Mouse (Mus musculus): ENCODE measurements around the gene Gm2897. TPM values are rescaled to one million over a fixed set of nuclear protein-coding genes. Genes with fewer than 3 reads are reported as not detected.
A peak's percentile ranks its signal among the peaks of the same experiment; 100 is the strongest.
"Not testable (repeated sequence)": the region's sequence is repeated elsewhere in the genome, so short reads cannot be mapped to it uniquely, and the experiment has no call there.

Gene Gm2897
- polyA plus RNA-seq (2014; fragmentation: Nextera tagmentation; extraction: Ambion mirVana), result 0.79 and 1.1 TPM in 2 replicates

- ATAC-seq (replicated peaks; ENCODE audit: low FRiP score); H3K27ac ChIP-seq (ENCODE audit: low read depth, low read length); H3K9me3 ChIP-seq (ENCODE audit: control insufficient read depth, low read length); H3K4me1 ChIP-seq (replicated peaks; ENCODE audit: control insufficient read depth, insufficient read depth, low read length); H3K36me3 ChIP-seq (ENCODE audit: control insufficient read depth, insufficient read depth, low read length); H3K9ac ChIP-seq (ENCODE audit: low read depth, low read length); H3K27me3 ChIP-seq (replicated peaks; ENCODE audit: control insufficient read depth, insufficient read depth, low read length): not testable (repeated sequence)
- Histone ChIP-seq H3K4me2 (peak within 1 kb of the TSS; percentile 57), H3K4me3 (ENCODE audit: low read depth, low read length) (peak within 1 kb of the TSS; percentile 36)
- DNase-seq (ENCODE audit: low spot score), result peak; percentile 32
- 4% methylated on average over 21 of the region's 40 CpGs for WGBS
Measured at GRCm38 (mm10) chr14:3048727-3049512, at the start of gene Gm2897. TSS of gene Gm2897 (plus strand) at chr14:3049285.

- not testable (repeated sequence) for H3K4me2 ChIP-seq; H3K4me3 ChIP-seq (ENCODE audit: low read depth, low read length); DNase-seq (ENCODE audit: low spot score); H3K9ac ChIP-seq (ENCODE audit: low read depth, low read length); H3K9me3 ChIP-seq (ENCODE audit: control insufficient read depth, low read length); H3K4me1 ChIP-seq (replicated peaks; ENCODE audit: control insufficient read depth, insufficient read depth, low read length); H3K36me3 ChIP-seq (ENCODE audit: control insufficient read depth, insufficient read depth, low read length); H3K27me3 ChIP-seq (replicated peaks; ENCODE audit: control insufficient read depth, insufficient read depth, low read length); ATAC-seq (replicated peaks; ENCODE audit: low FRiP score); H3K27ac ChIP-seq (ENCODE audit: low read depth, low read length)
- 62% methylated on average over 2 of the region's 3 CpGs for WGBS
Measured at GRCm38 (mm10) chr14:3029702-3030101, 19.4 kb upstream of the Gm2897 start, which contains the start of gene Gm2888. TSS of gene Gm2888 (plus strand) at chr14:3030002.

- not testable (repeated sequence) for H3K4me1 ChIP-seq (replicated peaks; ENCODE audit: control insufficient read depth, insufficient read depth, low read length); H3K9ac ChIP-seq (ENCODE audit: low read depth, low read length); H3K9me3 ChIP-seq (ENCODE audit: control insufficient read depth, low read length); H3K36me3 ChIP-seq (ENCODE audit: control insufficient read depth, insufficient read depth, low read length); H3K27me3 ChIP-seq (replicated peaks; ENCODE audit: control insufficient read depth, insufficient read depth, low read length); H3K27ac ChIP-seq (ENCODE audit: low read depth, low read length); ATAC-seq (replicated peaks; ENCODE audit: low FRiP score)
- Histone ChIP-seq H3K4me3 (ENCODE audit: low read depth, low read length) (peak overlapping the region; percentile 36; the same call in 1 of the 2 replicates), H3K4me2 (peak overlapping the region; percentile 57)
- peak; percentile 30 for DNase-seq (ENCODE audit: low spot score)
- WGBS, result 2% methylated on average over 10 of the region's 20 CpGs
Measured at GRCm38 (mm10) chr14:3049513-3049800, 372 bp downstream of the Gm2897 start.

- H3K4me3 ChIP-seq (ENCODE audit: low read depth, low read length); H3K27ac ChIP-seq (ENCODE audit: low read depth, low read length); H3K9ac ChIP-seq (ENCODE audit: low read depth, low read length); H3K9me3 ChIP-seq (ENCODE audit: control insufficient read depth, low read length); H3K4me1 ChIP-seq (replicated peaks; ENCODE audit: control insufficient read depth, insufficient read depth, low read length); DNase-seq (ENCODE audit: low spot score); H3K36me3 ChIP-seq (ENCODE audit: control insufficient read depth, insufficient read depth, low read length); H3K27me3 ChIP-seq (replicated peaks; ENCODE audit: control insufficient read depth, insufficient read depth, low read length); H3K4me2 ChIP-seq; ATAC-seq (replicated peaks; ENCODE audit: low FRiP score): not testable (repeated sequence)
- 3% methylated on average over 5 of the region's 8 CpGs for WGBS
Measured at GRCm38 (mm10) chr14:3050087-3050486, 1.0 kb downstream of the Gm2897 start.

GRCm38 (mm10) chr14:3116051-3116450 is 67.0 kb downstream of the Gm2897 start:
- not testable (repeated sequence) for ATAC-seq (replicated peaks; ENCODE audit: low FRiP score); H3K36me3 ChIP-seq (ENCODE audit: control insufficient read depth, insufficient read depth, low read length); H3K9ac ChIP-seq (ENCODE audit: low read depth, low read length); DNase-seq (ENCODE audit: low spot score); H3K4me1 ChIP-seq (replicated peaks; ENCODE audit: control insufficient read depth, insufficient read depth, low read length); H3K27ac ChIP-seq (ENCODE audit: low read depth, low read length); H3K27me3 ChIP-seq (replicated peaks; ENCODE audit: control insufficient read depth, insufficient read depth, low read length); H3K4me2 ChIP-seq; H3K4me3 ChIP-seq (ENCODE audit: low read depth, low read length); H3K9me3 ChIP-seq (ENCODE audit: control insufficient read depth, low read length)
- WGBS, result 81% methylated on average over 12 of the region's 25 CpGs

Other genes starting within 250 kb of the Gm2897 start
- gene Gm2888, start 19.3 kb upstream of the Gm2897 start, polyA plus RNA-seq (2014; fragmentation: Nextera tagmentation; extraction: Ambion mirVana), result not detected in 2 replicates
- not detected in 2 replicates for gene Gm10340, start 84.7 kb downstream of the Gm2897 start, polyA plus RNA-seq (2014; fragmentation: Nextera tagmentation; extraction: Ambion mirVana)
- gene Gm5795, start 139.0 kb downstream of the Gm2897 start, polyA plus RNA-seq (2014; fragmentation: Nextera tagmentation; extraction: Ambion mirVana), result not detected in 2 replicates
- 2.4 and 2.7 TPM in 2 replicates for gene D830030K20Rik, start 159.2 kb downstream of the Gm2897 start, polyA plus RNA-seq (2014; fragmentation: Nextera tagmentation; extraction: Ambion mirVana)